Comparison of ENCODE assay signal across 20 mouse cellular contexts in the genomic region with DNA sequence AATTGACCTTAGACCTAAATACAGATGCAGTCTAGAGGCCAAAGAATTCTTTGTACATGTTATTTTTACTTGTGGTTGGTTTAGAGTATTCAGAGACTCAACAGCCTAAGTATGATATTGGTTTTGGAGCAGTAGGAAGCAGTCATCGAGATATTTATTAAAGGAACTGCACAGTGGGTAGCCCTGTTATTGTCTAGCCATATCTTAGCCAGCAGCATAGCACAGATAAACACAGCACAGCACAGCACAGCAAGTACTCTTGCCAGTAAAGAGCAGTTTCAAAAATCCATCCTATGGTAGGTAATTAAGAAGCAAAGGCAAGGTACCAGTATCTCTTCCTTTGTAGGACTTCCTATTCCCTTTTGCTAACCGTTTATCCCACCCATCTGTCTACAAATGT.
"Had no signal": no experiment of that assay in that cellular context is flagged by ENCODE, and none has a peak within 500 bp of the region (broad histone marks: within the 10 kb centered on the region; RNA-seq: fewer than 3 reads in every experiment).

No protein-coding gene starts in this region.

- H3K4me2 ChIP-seq: heart, embryonic 11.5 days; heart, embryonic 13.5 days; heart, embryonic 15.5 days; hindbrain, embryonic 13.5 days; hindbrain, embryonic 15.5 days; limb, embryonic 12.5 days had no signal

- H3K4me1 ChIP-seq: hindbrain, embryonic 13.5 days; hindbrain, embryonic 15.5 days had no signal

- H3K9ac ChIP-seq: heart, embryonic 13.5 days; heart, embryonic 15.5 days; hindbrain, embryonic 13.5 days; hindbrain, embryonic 15.5 days; limb, embryonic 12.5 days had no signal

- H3K9me3 ChIP-seq: heart, embryonic 13.5 days; heart, embryonic 15.5 days; hindbrain, embryonic 15.5 days; limb, embryonic 10.5 days; limb, embryonic 12.5 days had no signal

- ATAC-seq: hindbrain, postnatal 0 days; intestine, embryonic 16.5 days had no signal

- DNase-seq: gastrocnemius, postnatal 14 days; gastrocnemius, postnatal 36 days; heart, adult 2 months; heart, postnatal 14 days; heart, postnatal 36 days; kidney, adult 18-20 months; kidney, adult 8-10 months; kidney, postnatal 10 days; kidney, postnatal 25 days; kidney, postnatal 4 days had no signal

- H3K27ac ChIP-seq: heart, adult 2 months; heart, embryonic 13.5 days; heart, embryonic 15.5 days; hindbrain, embryonic 13.5 days; hindbrain, embryonic 15.5 days; hindbrain, postnatal 0 days; layer of hippocampus, adult 2 months; limb, embryonic 10.5 days; limb, embryonic 12.5 days had no signal

- H3K4me3 ChIP-seq: heart, adult 2 months; heart, embryonic 13.5 days; heart, embryonic 15.5 days; hindbrain, embryonic 13.5 days; hindbrain, embryonic 15.5 days; layer of hippocampus, adult 2 months; limb, embryonic 10.5 days; limb, embryonic 12.5 days had no signal

- H3K27me3 ChIP-seq: heart, embryonic 13.5 days; heart, embryonic 15.5 days; hindbrain, embryonic 13.5 days; hindbrain, embryonic 15.5 days; limb, embryonic 12.5 days had no signal

- H3K36me3 ChIP-seq: heart, embryonic 15.5 days; hindbrain, embryonic 13.5 days; hindbrain, embryonic 15.5 days had no signal
